Mouse (Mus musculus): ENCODE results near the gene Cog8.

The Cog8 gene

DNA sequence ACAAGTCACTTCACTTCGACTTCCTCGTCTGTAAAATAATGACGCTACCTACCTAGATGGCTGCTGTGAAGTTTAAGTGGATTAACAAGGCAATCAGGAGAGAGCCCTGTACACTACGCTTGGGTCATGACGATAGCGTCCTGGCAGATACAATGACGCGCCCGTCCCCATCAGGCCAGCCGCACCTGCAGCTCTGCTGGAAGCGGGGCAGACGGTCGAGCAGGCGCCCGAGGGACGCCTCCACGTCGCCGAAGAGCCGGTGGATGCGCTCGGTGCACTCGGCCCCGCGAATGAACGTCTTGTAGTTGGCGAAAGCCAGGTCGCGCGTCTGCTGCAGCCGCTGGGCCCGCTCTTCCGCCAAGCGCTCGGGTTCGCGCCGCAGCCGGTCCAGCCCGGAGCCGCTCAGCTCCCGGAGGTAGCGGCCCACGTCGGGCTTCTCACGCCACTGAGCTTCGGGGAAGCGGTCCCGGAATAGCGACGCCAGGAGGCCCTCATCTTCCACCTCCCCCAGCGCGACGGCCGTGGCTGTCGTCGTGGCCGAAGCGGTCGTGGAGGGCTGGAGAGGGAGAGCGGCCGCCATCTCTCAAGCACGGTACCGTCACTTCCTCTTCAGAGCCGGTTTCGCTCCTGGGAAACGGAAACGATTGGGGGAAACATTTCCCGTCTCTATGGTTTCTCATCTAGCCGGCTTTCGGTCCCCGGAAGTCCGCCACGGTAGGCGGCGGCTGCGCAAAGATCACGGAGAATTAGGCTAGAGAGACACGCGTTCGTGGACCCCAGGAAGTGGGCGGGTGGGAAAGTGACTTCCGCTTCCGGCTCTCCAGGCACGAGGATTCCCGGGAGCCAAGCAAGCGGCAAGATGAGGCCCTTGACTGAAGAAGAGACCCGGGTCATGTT is at the start of gene Cog8, which contains the start of gene Nip7:
TSS of gene Cog8 (minus strand) at position 614 of the 897 bp plus-strand sequence.
TSS of gene Nip7 (plus strand) at position 802 of the 897 bp plus-strand sequence.
- DNase-seq: peak; percentile 97

DNA sequence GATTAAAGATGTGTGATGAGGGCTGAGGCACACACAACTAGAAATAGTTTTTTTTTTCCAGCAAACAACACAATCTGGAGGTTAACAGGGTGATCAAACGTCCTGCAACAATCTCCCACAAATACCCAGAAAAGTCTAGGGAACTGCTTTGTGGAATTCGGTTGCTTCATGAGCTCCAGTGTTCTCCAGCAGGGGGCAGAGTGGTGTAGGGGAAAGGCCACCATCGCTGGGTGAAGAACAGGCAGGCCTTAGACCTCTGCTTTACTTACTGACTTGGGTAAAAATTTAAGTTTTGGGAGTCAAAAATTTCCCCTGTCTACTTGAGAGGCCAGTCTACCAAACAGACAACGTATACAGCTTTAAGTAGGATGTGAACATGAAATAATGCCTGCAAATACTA is 48.1 kb upstream of the Cog8 start:
- DNase-seq: peak; percentile 37

DNA sequence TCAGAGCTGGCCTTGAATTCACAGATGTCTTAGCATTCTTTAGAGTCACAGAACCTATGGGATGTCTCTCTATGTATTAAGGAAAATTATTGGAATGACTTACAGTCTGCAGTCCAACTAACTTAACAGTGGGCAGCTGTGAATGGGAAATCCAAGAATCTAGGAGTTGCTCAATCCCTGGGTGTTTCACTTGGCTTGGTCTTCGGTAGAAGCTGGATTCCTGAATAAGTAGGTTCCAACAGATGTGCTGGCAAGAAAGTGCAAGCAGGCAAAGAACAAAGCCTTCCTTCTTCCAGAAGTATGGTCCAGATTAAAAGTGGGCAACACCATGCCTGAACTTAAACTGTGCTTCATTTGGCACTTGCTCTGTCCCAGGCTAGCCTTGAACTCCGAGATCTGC is 44.1 kb upstream of the Cog8 start:
- no peak for DNase-seq

DNA sequence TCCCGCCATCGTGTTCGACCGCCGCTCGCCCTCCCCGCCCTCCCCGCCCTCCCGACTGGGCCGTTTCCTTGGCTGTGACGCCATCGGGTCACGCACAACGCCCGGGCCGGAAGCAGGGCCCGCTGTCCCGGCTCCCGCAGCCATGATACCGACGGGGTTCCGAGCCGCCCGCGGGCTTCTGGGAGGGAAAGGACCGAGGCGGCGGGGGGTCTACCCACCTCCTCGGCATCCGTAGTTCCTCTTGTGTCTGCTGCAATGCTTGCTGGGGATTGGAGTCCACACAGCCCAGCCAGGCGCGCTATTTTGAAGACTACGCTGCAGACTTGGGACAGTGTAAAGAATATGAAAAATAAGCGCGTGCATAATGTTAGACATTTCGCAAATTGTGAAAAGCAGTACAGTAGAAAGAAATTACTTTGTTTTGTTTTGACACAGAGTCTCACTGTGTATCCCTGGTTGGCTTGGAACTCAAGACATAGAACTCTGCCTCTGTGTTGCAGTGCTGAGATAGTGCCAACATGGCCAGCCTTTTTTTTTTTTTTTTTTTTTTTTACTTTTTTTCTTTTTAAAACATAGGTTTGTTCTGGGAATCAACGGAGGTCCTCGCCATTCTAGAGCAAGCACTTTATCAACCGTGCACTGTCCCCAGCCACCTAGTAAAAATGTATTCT is 40.0 kb upstream of the Cog8 start, which contains the start of gene Terf2:
TSS of gene Terf2 (minus strand) at position 182 of the 671 bp plus-strand sequence.
- DNase-seq: peak; percentile 97

DNA sequence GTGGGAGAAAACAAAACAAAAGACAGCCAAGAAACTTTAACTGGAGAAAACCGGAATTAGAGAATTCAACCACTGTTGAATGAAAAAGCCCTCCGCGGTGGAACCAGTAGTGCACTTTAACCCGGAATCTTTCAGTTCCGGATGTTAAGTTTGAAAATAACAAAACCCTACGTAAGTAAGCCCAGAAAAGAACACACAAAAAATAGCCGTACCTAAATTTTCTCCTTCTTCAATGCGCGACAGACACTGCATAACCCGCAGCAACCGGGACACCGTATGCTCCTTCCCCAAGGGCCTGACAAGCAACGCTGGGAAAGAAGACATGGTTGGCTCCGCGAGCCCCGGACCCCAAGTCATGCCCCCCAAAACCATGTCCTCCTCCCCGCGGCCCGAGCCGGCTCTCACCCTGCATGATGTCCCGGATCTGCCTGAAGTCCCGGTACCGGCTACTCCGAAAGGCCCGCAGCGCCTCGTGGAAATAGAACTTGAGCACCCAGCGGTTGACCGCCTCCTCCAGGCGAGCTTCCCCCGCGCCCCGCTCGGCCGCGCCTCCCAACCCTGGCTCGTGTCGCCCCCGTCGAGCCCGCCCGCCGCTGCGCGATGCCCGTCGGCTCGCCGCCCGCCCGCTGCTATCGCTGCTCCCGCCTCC is 39.4 kb upstream of the Cog8 start:
- no peak for DNase-seq

DNA sequence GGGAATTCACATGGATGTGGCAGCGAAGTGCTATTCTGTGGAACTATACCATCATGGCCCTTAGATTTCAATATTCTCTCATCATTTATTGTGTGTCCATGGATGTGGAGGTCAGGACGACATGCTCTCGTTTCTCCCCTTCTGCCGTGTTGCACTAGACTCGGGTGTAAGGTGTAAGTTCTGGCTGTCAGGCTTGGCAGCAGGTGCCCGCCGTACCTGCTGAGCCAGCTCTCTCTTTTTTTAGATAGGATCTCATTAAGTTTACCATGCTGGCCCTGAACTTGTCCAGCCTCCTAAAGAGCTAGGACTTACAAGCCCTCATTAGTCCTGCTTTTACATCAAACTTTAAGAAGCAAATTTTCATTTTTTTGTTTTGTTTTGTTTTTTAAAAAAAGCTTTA is 34.0 kb upstream of the Cog8 start:
- DNase-seq: no peak

DNA sequence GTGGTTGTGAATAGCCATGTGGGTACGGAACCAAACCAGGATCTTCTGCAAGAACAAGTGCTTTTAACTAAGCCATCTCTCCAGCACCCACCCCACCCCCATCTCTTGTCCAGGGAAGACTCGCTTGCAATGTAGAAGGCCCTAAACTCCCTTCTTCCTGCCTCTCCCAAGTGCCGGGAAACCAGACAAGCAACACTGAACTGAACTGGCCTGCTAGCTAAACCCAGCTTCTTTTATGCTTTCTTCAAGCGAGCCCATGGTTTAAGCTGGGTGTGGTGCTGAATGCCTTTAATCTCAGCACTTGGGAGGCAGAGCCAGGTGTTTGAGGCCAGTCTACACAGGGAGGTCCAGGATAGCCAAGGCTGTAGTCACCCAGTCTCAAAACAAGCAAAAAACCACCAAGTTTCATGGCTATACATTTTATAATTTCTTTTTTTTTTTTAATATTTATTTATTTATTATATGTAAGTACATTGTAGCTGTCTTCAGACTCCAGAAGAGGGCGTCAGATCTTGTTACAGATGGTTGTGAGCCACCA is 32.1 kb upstream of the Cog8 start:
- no peak for DNase-seq

DNA sequence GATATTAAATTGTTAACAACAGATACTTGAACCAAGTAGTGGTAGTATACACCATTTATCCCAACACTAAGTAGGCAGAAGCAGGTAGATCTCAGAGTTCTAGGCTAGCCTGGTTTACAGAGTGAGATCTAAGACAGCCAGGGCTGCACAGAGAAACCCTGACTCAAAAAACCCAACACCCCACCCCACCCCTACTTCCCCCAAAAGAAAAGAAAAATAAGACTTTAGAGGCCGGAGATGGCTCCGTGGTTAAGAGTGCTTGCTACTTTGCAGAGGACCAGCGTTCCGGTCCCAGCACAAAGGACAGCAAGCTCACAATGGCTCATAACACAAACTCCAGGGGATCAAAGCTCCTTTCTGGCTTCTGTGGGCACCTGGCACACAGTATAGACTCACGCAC is 29.5 kb upstream of the Cog8 start:
- DNase-seq: no peak

DNA sequence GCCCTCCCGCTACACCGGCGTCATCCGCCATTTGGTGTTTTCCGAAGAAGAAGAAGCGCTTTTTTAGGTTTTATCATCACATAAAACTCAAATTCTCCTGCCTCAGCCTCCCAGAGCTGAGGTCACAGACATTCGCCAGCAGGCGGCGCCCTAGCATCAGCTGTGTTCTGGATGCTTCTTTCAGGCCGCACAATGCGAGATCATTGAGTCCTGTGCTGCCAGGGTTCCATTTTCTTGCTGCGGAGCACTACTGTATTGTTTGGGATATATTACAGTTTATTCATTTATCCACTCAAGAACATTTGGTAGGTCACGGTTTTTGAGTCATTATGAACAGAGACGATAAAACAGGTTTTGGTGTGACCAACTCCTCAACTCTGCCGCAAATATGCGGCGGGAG is 28.9 kb upstream of the Cog8 start:
- no peak for DNase-seq

DNA sequence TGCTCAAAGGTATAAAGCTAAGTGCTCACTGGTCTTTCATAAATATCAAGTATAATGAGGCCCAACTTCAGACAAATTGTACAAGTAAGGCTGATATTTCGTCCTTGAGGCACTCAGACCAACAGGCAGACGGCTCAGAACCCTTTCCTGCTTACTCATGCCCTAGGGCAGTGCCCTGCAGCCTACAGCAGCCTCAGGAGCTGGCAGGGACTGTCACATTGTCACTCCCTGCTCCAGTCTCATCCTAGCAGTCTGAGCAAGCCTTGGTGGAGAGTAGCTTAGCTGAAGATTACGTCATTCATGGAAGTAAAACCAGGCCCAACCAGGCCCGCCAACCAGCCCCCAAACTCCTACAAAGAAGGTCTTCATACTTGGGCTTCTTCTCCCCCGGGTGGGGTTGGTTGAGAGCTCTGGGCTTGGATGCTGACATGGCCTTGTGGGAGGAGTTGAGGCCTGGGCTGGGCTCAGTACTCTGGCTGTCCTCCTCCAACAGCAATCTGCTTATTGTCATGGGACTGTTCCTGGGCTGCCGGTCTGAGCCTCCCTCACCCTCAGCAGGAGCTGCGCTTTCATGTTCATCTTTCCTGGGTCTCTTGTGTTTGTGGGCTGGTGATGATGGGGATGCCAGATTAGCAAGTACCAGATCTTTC is 19.9 kb upstream of the Cog8 start:
- no peak for DNase-seq

DNA sequence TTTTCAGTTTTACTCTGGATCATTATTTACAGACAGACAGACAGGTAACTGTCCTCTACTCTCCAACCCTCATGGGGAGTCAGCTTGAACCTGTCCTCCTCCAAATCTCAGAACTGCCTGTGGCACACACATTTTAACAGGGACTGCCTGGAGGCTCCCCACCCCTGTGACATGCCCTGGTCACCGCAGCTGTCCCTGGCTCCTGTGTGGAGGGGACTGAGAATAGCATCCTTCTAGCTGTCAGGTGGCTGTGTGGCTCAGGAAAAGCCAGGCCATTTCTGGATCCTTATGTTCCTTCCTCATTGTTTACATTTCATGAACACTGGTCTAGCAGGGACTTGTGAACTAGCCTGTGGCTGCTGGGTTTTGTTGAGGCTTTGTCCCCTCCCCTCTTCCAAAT is 17.6 kb upstream of the Cog8 start:
- no peak for DNase-seq

DNA sequence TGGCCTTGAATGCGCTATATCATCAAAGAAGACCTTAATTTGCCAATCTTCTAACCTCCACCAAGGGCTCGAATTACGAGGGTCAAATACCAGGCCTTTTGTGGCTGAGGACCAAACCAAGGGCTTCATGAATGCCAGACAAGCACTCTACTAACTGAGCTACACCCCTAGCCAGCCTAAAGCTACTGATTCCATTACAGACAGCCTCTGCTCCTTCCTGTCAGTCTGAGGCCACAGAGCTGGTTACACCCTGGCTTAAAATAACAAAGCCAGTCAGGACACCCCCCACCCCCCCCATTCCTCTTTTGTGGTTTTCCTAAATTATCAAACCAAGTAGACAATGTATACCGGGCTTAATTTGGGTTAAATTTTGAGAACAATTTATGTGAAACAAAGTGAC is 17.2 kb upstream of the Cog8 start:
- DNase-seq: no peak

DNA sequence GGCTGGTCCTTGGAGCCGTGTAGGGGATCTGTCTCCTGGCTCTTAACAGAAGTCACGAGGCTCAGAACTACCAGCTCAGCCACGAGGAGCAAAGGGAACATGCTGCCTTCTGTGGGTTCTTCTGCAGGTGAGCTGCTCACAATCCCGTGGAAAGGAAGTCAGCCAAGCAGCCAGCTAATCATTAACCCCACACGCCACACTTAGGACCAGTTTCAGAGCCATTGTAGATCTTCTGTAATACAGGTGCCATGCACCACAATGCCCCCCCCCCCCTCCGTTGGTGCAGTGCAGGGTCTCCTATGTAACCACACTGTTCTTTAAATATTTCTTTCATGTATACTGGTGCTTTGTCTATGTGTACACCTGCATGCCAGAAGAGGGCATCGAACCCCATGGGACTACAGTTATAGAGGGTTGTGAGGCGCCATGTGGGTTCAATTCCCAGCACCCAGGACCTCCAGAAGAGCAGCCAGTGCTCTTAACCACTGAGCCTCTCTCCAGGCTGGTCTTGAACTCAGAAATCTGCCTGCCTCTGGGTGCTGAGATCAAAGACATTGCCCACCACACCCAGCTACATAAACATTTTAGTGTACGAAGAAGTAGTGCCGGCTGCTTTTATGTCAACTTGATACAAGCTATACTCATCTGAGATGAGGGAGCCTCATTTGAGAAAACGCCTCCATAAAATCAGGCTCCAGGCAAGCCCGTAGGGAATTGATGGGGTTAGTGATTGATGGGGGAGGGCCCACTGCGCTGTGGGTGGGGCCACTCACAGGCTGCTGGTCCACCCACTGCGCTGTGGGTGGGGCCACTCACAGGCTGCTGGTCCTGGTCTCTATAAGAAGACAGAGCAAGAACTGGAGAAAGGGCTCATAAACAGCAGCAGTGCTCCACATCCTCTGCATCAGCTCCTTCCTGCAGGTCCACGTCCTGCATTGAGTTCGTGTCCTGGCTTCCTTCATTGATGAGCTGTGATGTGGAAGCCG is 9.3 kb upstream of the Cog8 start, which contains the start of gene Tmed6:
TSS of gene Tmed6 (minus strand) at position 134 of the 986 bp plus-strand sequence.
- no peak for DNase-seq

DNA sequence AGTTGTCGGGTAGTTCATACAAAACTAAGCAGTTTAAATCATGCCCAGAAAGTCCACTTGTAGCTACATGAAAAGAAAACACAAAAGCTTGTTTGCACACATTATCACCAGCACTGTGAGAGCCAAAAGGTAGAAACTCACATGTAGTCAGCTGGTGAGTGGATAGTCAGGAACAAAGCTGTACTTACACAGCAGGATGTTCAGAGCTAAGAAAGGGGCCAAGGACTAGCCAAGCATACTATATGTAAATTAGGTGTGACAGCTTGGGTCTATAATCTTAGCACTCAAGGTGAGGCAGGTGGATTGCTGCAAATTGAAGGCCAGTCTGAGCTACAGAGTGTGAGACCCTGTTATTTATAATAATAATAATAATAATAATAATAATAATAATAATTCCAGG is 6.1 kb upstream of the Cog8 start:
- DNase-seq: no peak

DNA sequence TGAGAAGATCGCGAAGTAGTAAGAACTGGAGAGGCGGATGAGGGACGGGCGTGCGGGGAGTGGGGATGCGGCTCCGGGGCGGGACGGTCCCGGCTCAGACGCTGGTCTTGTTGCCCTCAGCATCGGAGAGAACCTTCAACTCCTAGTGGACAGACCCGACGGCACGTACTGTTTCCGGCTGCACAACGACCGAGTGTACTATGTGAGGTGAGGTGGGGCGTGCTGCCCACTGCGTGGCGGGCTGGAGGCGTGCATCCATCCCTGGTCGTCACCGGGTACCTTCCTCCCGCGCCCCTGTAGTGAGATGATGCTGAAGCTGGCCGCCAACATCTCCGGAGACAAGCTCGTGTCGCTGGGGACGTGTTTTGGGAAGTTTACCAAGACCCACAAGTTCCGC is 482 bp upstream of the Cog8 start:
- peak; percentile 73 for DNase-seq

DNA sequence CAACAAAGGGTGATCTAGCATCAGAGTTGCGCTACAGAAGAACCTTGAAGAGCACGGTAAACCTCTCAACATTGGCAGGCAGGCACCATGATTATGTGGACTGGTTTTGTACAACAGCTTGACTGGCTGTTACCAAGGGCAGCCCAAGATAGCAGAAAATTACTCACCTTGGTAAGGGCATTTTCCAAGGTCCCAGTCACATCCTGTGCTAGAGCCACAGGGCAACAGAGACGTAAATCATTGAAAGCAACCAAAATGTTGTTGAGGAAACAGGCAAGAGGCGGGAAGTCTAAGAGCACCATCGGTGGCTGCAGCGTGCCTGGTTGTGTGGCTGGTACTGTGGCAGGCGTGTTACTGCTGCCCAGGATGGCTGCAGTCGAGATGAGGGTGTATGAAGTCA is 4.4 kb downstream of the Cog8 start:
- no peak for DNase-seq

DNA sequence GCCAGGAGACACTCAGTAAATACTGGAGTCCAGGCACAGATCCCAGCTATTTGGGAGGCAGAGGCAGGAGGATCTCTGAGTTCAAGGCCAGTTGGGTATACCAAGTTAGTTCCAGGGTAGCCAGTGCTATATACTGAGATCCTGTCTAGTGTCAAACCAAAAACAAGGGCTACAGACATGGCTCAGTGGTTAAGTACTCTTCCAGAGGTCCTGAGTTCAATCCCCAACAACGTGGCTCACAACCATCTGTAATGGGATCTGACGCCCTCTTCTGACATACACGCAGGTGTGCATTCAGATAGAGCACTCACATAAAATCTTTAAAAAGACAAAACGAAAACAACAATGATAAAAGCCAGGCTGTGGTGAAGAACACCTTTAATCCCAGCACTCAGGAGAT is 7.0 kb downstream of the Cog8 start:
- DNase-seq: no peak

DNA sequence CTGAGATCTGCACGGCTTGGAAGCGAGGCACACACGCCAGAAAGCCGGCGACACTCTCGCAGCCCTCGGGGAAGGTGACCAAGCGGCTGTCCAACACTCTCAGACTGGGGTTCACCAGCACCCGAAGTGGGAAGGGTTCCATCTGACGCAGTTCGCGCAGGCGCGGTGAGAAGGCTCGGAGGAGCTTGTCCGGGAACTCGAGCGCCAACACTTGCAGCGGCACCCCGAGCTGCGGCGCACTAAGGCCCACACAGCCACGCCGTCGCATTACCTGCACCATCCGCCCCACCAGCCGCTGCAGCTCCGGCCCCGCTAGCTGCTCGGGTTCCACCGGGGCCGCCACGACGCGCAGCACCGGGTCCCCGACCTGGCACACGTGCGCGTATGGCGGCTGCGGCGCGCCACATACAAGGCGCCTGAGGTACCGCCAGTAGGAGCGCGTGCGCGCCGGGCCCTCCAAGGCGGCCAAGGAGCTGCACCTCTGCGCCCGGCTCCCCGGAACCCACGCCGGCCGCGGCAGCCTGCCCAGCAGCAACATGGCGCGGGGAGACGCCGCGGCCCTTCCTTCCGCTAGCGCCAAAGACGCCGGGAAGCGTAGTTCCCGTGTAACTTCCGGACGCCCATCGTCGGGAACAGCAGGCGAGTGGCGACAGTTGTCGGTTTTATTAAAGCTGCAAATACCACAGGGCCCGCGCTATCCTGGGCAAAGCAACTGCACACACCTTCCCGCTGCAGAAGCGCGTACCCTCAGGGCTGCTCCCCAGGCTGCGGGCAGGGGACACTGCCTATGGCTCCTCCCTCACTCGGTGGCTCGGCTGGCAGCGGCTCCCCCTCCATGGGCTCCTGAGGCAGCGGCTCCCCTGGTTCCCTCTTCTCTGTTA is 8.2 kb downstream of the Cog8 start, which contains the start of gene Pdf:
TSS of gene Pdf (minus strand) at position 554 of the 881 bp plus-strand sequence.
- peak; percentile 89 for DNase-seq

DNA sequence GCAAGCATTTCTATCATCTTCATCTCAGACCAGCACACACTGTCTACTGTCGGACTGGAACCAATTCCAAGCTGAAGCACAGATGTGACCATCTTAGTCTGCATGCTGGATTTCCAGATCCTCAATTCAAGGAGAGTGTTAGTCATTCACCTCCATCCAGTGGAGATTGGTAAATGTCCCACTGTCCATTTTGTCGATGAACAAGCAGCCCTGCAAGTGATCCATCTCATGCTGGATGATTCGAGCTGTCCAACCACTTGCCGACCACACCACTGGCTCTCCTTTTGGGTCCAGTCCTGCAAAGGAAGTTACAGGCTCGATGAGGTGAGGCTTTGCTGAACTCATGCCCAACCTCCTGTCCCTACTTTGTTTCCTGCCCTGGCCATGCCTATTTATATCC is 9.5 kb downstream of the Cog8 start:
- DNase-seq: no peak

DNA sequence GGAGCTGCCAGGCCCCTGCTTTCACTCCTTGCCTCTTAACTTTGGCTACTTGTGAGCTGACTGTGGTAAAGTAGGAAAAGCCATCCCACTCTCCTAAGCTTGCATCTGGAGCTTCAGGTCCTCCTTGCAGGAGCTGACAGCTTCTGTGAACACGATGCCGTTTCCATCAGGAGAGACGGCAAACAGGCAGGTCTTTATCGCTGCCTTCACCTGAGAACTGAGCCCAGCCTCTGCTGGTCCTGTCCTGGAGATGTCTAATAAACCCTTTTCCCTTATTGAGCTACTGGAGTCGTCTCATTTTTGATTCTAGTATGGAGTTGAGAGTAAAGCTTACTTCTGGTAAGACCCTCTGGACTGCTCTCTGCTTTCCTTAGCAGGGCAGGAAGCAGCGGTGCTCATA is 11.0 kb downstream of the Cog8 start:
- DNase-seq: no peak
